Mouse (Mus musculus): ENCODE data around the gene Cd27. TPM values are rescaled to one million over a fixed set of nuclear protein-coding genes. Genes with fewer than 3 reads are reported as not detected.
A peak's percentile ranks its signal among the peaks of the same experiment; 100 is the strongest.

Cd27 gene
- polyA plus RNA-seq, 1 experiment, result 0.14 TPM

GRCm38 (mm10) chr6:125216898-125217297 lies 19.9 kb downstream of the Cd27 start:
- DNase-seq (ENCODE audit: extremely low spot score in 1 of 2, low spot score in 1 of 2), result no peak

- DNase-seq (ENCODE audit: extremely low spot score in 1 of 2, low spot score in 1 of 2), result peak; percentile 97 to 98
These were observed 21.5 kb downstream of the Cd27 start, which contains the start of gene Vamp1 for GRCm38 (mm10) chr6:125215148-125215954. Gene Vamp1, plus strand, starts transcription at chr6:125215551.

GRCm38 (mm10) chr6:125213715-125214114 lies 23.1 kb downstream of the Cd27 start:
- no peak for DNase-seq (ENCODE audit: extremely low spot score in 1 of 2, low spot score in 1 of 2)

GRCm38 (mm10) chr6:125213129-125213528 lies 23.7 kb downstream of the Cd27 start:
- no peak for DNase-seq (ENCODE audit: extremely low spot score in 1 of 2, low spot score in 1 of 2)

GRCm38 (mm10) chr6:125212621-125213020 lies 24.2 kb downstream of the Cd27 start:
- no peak for DNase-seq (ENCODE audit: extremely low spot score in 1 of 2, low spot score in 1 of 2)

- DNase-seq (ENCODE audit: extremely low spot score in 1 of 2, low spot score in 1 of 2), result no peak
These were observed 26.4 kb downstream of the Cd27 start for GRCm38 (mm10) chr6:125210436-125210835.

GRCm38 (mm10) chr6:125197166-125197565 lies 39.6 kb downstream of the Cd27 start:
- peak in 1 of 2 experiments; percentile 42 for DNase-seq (ENCODE audit: extremely low spot score in 1 of 2, low spot score in 1 of 2)

- DNase-seq (ENCODE audit: extremely low spot score in 1 of 2, low spot score in 1 of 2), result no peak
These were observed 40.5 kb downstream of the Cd27 start for GRCm38 (mm10) chr6:125196301-125196700.

- DNase-seq (ENCODE audit: extremely low spot score in 1 of 2, low spot score in 1 of 2), result no peak
These were observed 41.2 kb downstream of the Cd27 start for GRCm38 (mm10) chr6:125195541-125196075.

GRCm38 (mm10) chr6:125193390-125193789 lies 43.4 kb downstream of the Cd27 start:
- no peak for DNase-seq (ENCODE audit: extremely low spot score in 1 of 2, low spot score in 1 of 2)

GRCm38 (mm10) chr6:125192841-125193240 lies 44.0 kb downstream of the Cd27 start:
- no peak for DNase-seq (ENCODE audit: extremely low spot score in 1 of 2, low spot score in 1 of 2)

GRCm38 (mm10) chr6:125192016-125192714 lies 44.6 kb downstream of the Cd27 start:
- peak; percentile 83 to 92 for DNase-seq (ENCODE audit: extremely low spot score in 1 of 2, low spot score in 1 of 2)

- peak; percentile 94 to 98 for DNase-seq (ENCODE audit: extremely low spot score in 1 of 2, low spot score in 1 of 2)
These were observed 45.3 kb downstream of the Cd27 start, which contains the start of the genes Ncapd2 and Mrpl51 for GRCm38 (mm10) chr6:125191332-125192015. Gene Ncapd2, minus strand, starts transcription at chr6:125191701. Gene Mrpl51, plus strand, starts transcription at chr6:125191801.

- no peak for DNase-seq (ENCODE audit: extremely low spot score in 1 of 2, low spot score in 1 of 2)
These were observed 46.0 kb downstream of the Cd27 start for GRCm38 (mm10) chr6:125190816-125191215.

GRCm38 (mm10) chr6:125186203-125186602 lies 50.6 kb downstream of the Cd27 start:
- DNase-seq (ENCODE audit: extremely low spot score in 1 of 2, low spot score in 1 of 2), result no peak

Other genes starting within 250 kb of the Cd27 start
- gene Pianp, start 240.3 kb downstream of the Cd27 start, polyA plus RNA-seq (2012; rRNA removed), result 181 and 198 TPM in 2 replicates
- gene Zfp384, start 227.9 kb downstream of the Cd27 start, polyA plus RNA-seq (2012; rRNA removed), result 49.5 and 54.7 TPM in 2 replicates
- gene Ing4, start 197.2 kb downstream of the Cd27 start, polyA plus RNA-seq (2012; rRNA removed), result 70.8 and 74.9 TPM in 2 replicates
- 23.0 and 23.9 TPM in 2 replicates for gene Acrbp, start 187.3 kb downstream of the Cd27 start, polyA plus RNA-seq (2012; rRNA removed)
- 0.94 and 1.4 TPM in 2 replicates for gene Lpar5, start 169.1 kb downstream of the Cd27 start, polyA plus RNA-seq (2012; rRNA removed)
- 91.3 and 103 TPM in 2 replicates for gene Chd4, start 141.0 kb downstream of the Cd27 start, polyA plus RNA-seq (2012; rRNA removed)
- 22.0 and 22.3 TPM in 2 replicates for gene Nop2, start 105.1 kb downstream of the Cd27 start, polyA plus RNA-seq (2012; rRNA removed)
- gene Iffo1, start 91.8 kb downstream of the Cd27 start, polyA plus RNA-seq (2012; rRNA removed), result 86.9 and 94.3 TPM in 2 replicates
- gene Gapdh, start 70.5 kb downstream of the Cd27 start, polyA plus RNA-seq (2012; rRNA removed), result 4,623 and 6,295 TPM in 2 replicates
- 51.7 and 53.6 TPM in 2 replicates for gene Ncapd2, start 45.3 kb downstream of the Cd27 start, polyA plus RNA-seq (2012; rRNA removed)
- 46.7 and 48.7 TPM in 2 replicates for gene Mrpl51, start 45.2 kb downstream of the Cd27 start, polyA plus RNA-seq (2012; rRNA removed)
- 81.5 and 103 TPM in 2 replicates for gene Vamp1, start 21.5 kb downstream of the Cd27 start, polyA plus RNA-seq (2012; rRNA removed)
- 6.4 and 7.1 TPM in 2 replicates for gene Tapbpl, start 5.2 kb downstream of the Cd27 start, polyA plus RNA-seq (2012; rRNA removed)
- not detected in 2 replicates for gene Tuba3a, start 49.0 kb upstream of the Cd27 start, polyA plus RNA-seq (2012; rRNA removed)
- gene Ltbr, start 76.9 kb upstream of the Cd27 start, polyA plus RNA-seq (2012; rRNA removed), result 13.2 and 14.2 TPM in 2 replicates
- 1.6 and 1.7 TPM in 2 replicates for gene Scnn1a, start 83.6 kb upstream of the Cd27 start, polyA plus RNA-seq (2012; rRNA removed)
- gene Tnfrsf1a, start 112.4 kb upstream of the Cd27 start, polyA plus RNA-seq (2012; rRNA removed), result 16.4 and 18.7 TPM in 2 replicates
- 0.04 and 0.13 TPM in 2 replicates for gene Plekhg6, start 143.8 kb upstream of the Cd27 start, polyA plus RNA-seq (2012; rRNA removed)

All from frontal cortex, adult 2 months (tissue).